Mouse (Mus musculus) myocyte (in vitro differentiated cells): ENCODE measurements at regions not wholly inside any gene's neighbourhood (a gene's known extent, or its start where the extent isn't known, plus 50 kb on each side); places are given as distances from the start of the nearest gene placed in this dataset.

Experiments
- E2F4 ChIP-seq: IDR thresholded peaks from one replicate; pipeline ENCODE4 v1.6.1; 2011; ENCODE audit warnings: mild to moderate bottlenecking, control low read depth, moderate library complexity; ENCODE audit not compliant: insufficient read depth
- MAX ChIP-seq: IDR thresholded peaks from one replicate; pipeline ENCODE4 v1.6.1; 2011; ENCODE audit warnings: low read depth, mild to moderate bottlenecking, control low read depth
- POLR2A ChIP-seq: IDR thresholded peaks from one replicate; pipeline ENCODE4 v1.6.1; 2011; ENCODE audit warnings: low read depth, mild to moderate bottlenecking, control low read depth, moderate library complexity; ENCODE audit not compliant: insufficient read length
- SRF ChIP-seq: IDR thresholded peaks from one replicate; pipeline ENCODE4 v1.6.1; 2011; ENCODE audit warnings: low read depth; ENCODE audit not compliant: control insufficient read depth, insufficient read length
- USF1 ChIP-seq: IDR thresholded peaks from one replicate; pipeline ENCODE4 v1.6.1; 2011; ENCODE audit warnings: low read depth, mild to moderate bottlenecking, control low read depth, moderate library complexity

DNA sequence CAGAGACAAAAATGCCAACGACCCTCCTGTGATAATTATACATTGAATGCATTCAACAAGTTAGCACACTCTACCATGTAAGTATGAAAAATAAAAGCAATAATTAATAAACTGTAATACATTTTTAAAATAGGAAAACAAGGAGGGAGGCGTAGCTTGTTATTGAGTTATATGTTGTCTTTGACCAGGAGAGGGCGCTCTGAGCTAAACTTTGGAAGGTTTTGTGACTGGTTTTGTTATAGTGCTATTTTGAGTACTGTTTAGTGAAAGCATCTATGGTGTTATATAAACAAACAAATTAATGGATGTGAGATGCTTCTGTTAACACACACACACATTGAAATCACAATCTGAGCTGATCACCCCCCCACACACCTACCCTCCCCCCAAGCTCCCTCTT, 166.6 kb upstream of the Adamts16 start:
- TF ChIP-seq MAX (no peak), SRF (no peak), USF1 (no peak), POLR2A (no peak), E2F4 (no peak)
